Mouse (Mus musculus) liver, adult 2 months (tissue): ENCODE measurements around the gene Nmbr. TPM values are rescaled to one million over a fixed set of nuclear protein-coding genes. Genes with fewer than 3 reads are reported as not detected.
A peak's percentile ranks its signal among the peaks of the same experiment; 100 is the strongest.

Source experiments
- DNase-seq: peaks from one replicate; pipeline ENCODE4 v3.0.0-alpha.2; 2011; ENCODE audit warnings: low read depth, low spot score; ENCODE audit errors: extremely low read depth
- H3K27ac ChIP-seq: fragments of 200-500 bp; replicated peaks from 2 replicates; pipeline ENCODE4 v1.5.1; 2012; ENCODE audit warnings: low read depth, mild to moderate bottlenecking, control low read depth, inconsistent platforms, low read length; ENCODE audit not compliant: insufficient read depth
- H3K27me3 ChIP-seq: fragments of 200-500 bp; 2 replicates; pipeline ENCODE4 v1.6.1; 2012; ENCODE audit warnings: mild to moderate bottlenecking, moderate library complexity, low read length, inconsistent platforms; ENCODE audit not compliant: control insufficient read depth, insufficient read depth
- H3K36me3 ChIP-seq: fragments of 200-500 bp; 2 replicates; pipeline ENCODE4 v1.6.1; 2012; ENCODE audit warnings: low read length, inconsistent platforms; ENCODE audit not compliant: control insufficient read depth, insufficient read depth
- H3K4me1 ChIP-seq: fragments of 200-500 bp; 2 replicates; pipeline ENCODE4 v1.6.1; 2011; ENCODE audit warnings: low read length; ENCODE audit not compliant: control insufficient read depth, insufficient read depth
- H3K4me3 ChIP-seq: fragments of 200-500 bp; 2 replicates; pipeline ENCODE4 v1.5.1; 2011; ENCODE audit warnings: low read depth, mild to moderate bottlenecking, control low read depth, low read length, moderate library complexity; ENCODE audit not compliant: insufficient read depth
- H3K79me2 ChIP-seq: fragments of 200-500 bp; 2 replicates; pipeline ENCODE4 v1.6.1; 2012; ENCODE audit warnings: inconsistent platforms, mild to moderate bottlenecking, low read length, moderate library complexity; ENCODE audit not compliant: control insufficient read depth, insufficient read depth
- H3K9ac ChIP-seq: fragments of 200-500 bp; 2 replicates; pipeline ENCODE4 v1.6.1; 2012; ENCODE audit warnings: low read depth, mild to moderate bottlenecking, control low read depth, inconsistent platforms, low read length
- CTCF ChIP-seq: fragments of 200-500 bp; IDR thresholded peaks from 2 replicates; pipeline ENCODE4 v1.5.1; 2011; ENCODE audit warnings: low read depth, low read length, control low read depth
- POLR2A ChIP-seq: fragments of 200-500 bp; IDR thresholded peaks from 2 replicates; pipeline ENCODE4 v1.6.1; 2011; ENCODE audit warnings: low read length, control low read depth; ENCODE audit not compliant: insufficient read depth; ENCODE audit errors: extremely low read depth
- WGBS: fragments of 180-500 bp; shearing (Covaris S2); methylation state at CpG from one replicate; pipeline ENCODE4 v1.1.7; 2018; 5-methylcytosine and 5-hydroxymethylcytosine counted together
- polyA plus RNA-seq: library from polyadenylated mRNA; depleted of rRNA; stranded (reverse); fragments of >200 nt; gene quantifications from 2 replicates; pipeline ENCODE4 v1.2.3, GENCODE M21; 2012
- total RNA-seq: library from RNA; depleted of rRNA; stranded (reverse); fragments of >200 nt; gene quantifications from 2 replicates; pipeline ENCODE4 v1.2.3, GENCODE M21; 2014

Nmbr gene
- total and polyA plus RNA-seq, 2 experiments: 0.18 TPM; not detected in 1

DNA sequence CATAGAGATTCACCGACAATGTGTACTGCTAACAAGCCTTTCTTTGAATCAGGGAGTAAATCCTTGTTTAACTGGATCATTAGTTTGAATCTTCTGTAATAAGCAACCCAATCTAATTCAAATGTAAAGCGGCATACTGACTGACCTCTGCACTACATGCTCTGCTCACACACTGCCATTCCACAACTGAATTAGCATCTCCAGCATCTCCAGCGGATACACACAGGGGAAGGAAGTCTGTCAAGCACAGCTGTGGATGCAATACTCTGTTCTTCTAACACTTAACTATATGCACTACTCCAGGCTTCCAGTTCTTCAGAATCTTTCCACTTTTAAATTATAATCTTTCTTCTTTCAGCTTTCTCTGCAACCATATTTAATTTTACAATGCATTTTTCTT lies 15.0 kb upstream of the Nmbr start:
- Histone ChIP-seq H3K4me3 (no peak overlapping the region), H3K4me1 (no peaks in the 10 kb centered on the region; the same call in 1 of the 2 replicates), H3K9ac (no peak overlapping the region), H3K79me2 (peaks cover 9% of the 10 kb centered on the region; the same call in 1 of the 2 replicates), H3K27me3 (no peaks in the 10 kb centered on the region), H3K27ac (no peak overlapping the region), H3K36me3 (peaks cover 7% of the 10 kb centered on the region; the same call in 1 of the 2 replicates)
- no peak for TF ChIP-seq CTCF
- no peak for TF ChIP-seq POLR2A
- WGBS: 88% methylated on average over 3 of the region's 3 CpGs
- no peak for DNase-seq

DNA sequence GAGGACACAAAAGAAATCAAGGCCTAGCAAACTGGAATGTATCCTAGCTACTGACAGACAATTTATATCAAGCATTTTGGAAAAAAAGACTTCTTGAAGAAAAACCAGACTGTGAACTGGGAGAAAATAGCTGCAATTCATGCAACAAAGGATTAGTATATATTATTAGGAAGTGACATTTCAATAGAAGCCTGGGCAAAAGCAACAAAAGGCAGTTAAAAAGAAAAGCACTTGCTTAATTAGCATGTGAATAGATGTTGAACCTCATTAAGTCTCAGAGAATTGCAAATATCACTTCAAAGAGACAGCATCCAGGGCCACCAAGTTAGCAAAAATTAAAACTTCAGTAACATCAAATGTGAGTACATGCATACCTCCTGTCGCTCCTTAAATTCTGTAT lies 2.2 kb upstream of the Nmbr start:
- Histone ChIP-seq H3K27me3 (no peaks in the 10 kb centered on the region), H3K9ac (no peak overlapping the region), H3K36me3 (no peaks in the 10 kb centered on the region), H3K79me2 (peaks cover 17% of the 10 kb centered on the region; the same call in 1 of the 2 replicates), H3K4me3 (no peak overlapping the region), H3K4me1 (no peaks in the 10 kb centered on the region), H3K27ac (no peak overlapping the region)
- DNase-seq: no peak
- WGBS: 84% methylated on average over 1 of the region's 1 CpGs
- TF ChIP-seq CTCF: no peak
- TF ChIP-seq POLR2A: no peak

DNA sequence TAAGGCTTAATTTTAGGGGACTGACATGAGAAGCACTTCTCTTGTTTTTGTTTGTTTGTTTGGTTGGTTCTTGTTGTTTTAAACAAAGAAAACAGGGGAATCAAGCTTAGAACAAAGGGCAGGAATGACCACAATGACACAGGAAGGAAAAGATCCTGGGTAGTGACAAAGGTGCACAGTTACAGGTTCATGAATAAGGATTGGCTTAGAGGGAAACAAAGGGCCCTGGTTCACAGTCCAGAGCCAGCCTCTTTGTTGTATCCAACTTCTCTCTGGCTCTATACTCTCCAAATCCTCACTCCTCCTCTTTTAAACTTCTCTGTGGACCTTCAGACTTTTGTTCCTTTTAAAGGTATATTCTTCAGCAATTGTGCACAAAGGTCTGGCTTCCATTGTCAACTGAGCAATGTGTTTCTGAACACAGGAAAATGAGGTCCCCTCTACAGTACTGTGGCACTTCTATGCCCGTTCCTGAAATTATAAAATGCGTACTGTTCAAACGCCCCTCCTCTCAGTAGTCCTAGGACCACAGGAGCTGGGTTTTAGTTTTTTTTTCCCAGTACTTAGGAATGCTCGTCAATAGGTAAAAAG lies 1.5 kb upstream of the Nmbr start:
- no peak for TF ChIP-seq CTCF
- no peak for DNase-seq
- H3K79me2 ChIP-seq: peaks cover 17% of the 10 kb centered on the region; the same call in 1 of the 2 replicates
- H3K36me3 ChIP-seq: no peaks in the 10 kb centered on the region
- H3K27ac ChIP-seq: no peak overlapping the region
- no peaks in the 10 kb centered on the region for H3K4me1 ChIP-seq
- no peak overlapping the region for H3K4me3 ChIP-seq
- 68% methylated on average over 4 of the region's 4 CpGs for WGBS
- no peak overlapping the region for H3K9ac ChIP-seq
- no peaks in the 10 kb centered on the region for H3K27me3 ChIP-seq

DNA sequence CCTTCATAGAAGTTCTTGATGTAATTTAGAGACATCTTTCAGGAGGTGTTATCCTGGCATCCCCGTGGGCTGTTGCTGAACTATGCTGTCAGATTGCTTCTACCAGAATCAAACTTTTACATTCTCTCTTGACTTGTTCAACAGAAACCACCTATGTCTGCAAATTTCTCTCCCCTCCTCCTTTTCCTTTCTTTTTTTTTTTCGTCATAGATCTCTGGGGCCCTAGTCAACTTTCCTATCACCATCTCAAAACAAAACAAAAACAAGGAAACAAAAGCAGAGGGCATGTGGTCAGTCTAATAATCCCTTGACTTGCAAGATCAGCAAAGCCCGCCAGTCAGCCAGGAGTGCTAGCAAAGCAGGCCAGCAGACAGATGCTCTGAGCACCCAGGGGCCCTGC lies 12.7 kb downstream of the Nmbr start, which contains the start of gene Gje1:
Gene Gje1 (minus strand): TSS at position 101 of the 400 bp plus-strand sequence.
- Histone ChIP-seq H3K36me3 (no peaks in the 10 kb centered on the region), H3K4me1 (no peaks in the 10 kb centered on the region), H3K9ac (no peak within 1 kb of the TSS), H3K4me3 (no peak within 1 kb of the TSS), H3K27ac (no peak within 1 kb of the TSS), H3K27me3 (no peaks in the 10 kb centered on the region), H3K79me2 (no peaks in the 10 kb centered on the region)
- WGBS: 57% methylated on average over 3 of the region's 3 CpGs
- no peak for DNase-seq
- TF ChIP-seq POLR2A (no peak), CTCF (no peak)

DNA sequence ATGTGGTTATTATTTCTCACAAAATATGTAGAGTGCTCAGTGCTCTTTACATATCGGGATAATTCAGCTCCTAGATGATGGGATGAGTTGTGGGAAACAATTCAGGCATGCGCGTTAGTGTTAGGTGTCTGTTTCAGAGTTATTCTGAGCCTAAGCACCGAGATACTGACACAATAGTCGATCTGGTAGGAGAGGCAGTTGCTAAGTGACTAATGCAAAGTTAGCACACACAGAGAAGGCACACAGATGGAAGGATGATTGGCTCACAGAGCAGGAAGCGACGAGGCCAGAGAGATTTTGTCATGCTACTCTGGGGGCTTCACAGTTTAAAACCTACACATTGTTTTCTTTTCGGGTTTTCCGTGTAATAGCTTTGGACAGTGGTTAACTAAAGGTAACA lies 20.3 kb downstream of the Nmbr start:
- TF ChIP-seq CTCF (no peak), POLR2A (no peak)
- WGBS: 72% methylated on average over 9 of the region's 9 CpGs
- no peak for DNase-seq
- no peak overlapping the region for H3K27ac ChIP-seq
- H3K4me1 ChIP-seq: no peaks in the 10 kb centered on the region
- no peaks in the 10 kb centered on the region for H3K79me2 ChIP-seq
- no peak overlapping the region for H3K9ac ChIP-seq
- no peaks in the 10 kb centered on the region for H3K27me3 ChIP-seq
- H3K4me3 ChIP-seq: no peak overlapping the region
- H3K36me3 ChIP-seq: no peaks in the 10 kb centered on the region

DNA sequence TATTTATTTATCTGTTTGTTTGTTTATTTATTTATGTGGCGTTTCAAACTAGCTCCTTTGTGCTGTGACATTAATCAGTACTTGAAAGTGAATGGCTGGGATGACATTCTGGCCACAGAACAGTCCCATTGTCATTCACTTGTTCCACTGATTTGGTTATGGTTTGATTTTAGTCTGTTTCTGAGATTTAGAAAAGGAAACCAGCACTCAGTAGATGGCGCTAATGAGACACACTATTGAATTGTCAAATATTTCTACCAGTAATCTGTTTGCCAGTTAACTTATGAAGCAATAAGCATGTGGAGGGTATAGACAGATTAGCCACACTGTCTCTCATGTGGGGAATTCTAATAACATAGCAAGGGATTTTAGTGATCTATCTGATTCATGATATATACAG lies 28.9 kb downstream of the Nmbr start:
- Histone ChIP-seq H3K4me3 (no peak overlapping the region), H3K36me3 (no peaks in the 10 kb centered on the region), H3K79me2 (no peaks in the 10 kb centered on the region), H3K4me1 (no peaks in the 10 kb centered on the region), H3K27ac (no peak overlapping the region), H3K27me3 (no peaks in the 10 kb centered on the region), H3K9ac (no peak overlapping the region)
- peak; percentile 51 for DNase-seq
- TF ChIP-seq CTCF: peak; percentile 45
- TF ChIP-seq POLR2A: no peak
- 8% methylated on average over 2 of the region's 2 CpGs for WGBS
